Mouse (Mus musculus) ovary, postnatal 10 days (tissue): Measurements from ENCODE around the gene Dvl1.

Experiments
- DNase-seq: peaks from one replicate; pipeline ENCODE4 v3.0.0; 2022; ENCODE audit warnings: low spot score

The Dvl1 gene

DNA sequence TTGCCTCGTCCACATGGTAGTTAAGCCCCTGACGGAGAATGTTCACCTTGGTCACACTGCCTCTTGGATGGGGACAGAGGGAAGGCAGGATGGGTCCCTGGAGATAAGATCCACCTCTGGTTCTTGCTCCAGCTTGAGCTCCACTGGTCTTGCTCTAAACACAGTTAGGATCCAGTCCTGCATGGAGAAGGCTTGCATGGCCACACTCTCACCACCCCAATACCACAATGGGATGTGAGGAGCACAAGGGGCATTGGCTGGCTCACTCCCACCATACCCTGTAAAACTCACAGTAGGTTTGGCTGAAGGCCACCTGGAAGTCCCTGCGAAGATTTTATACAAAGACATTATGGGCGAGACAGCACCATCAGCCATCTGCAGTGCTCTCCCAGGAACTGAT lies 61.5 kb downstream of the Dvl1 start:
- DNase-seq: no peak
